Mouse (Mus musculus): ENCODE measurements at regions not wholly inside any gene's neighbourhood (a gene's known extent, or its start where the extent isn't known, plus 50 kb on each side); places are given as distances from the start of the nearest gene placed in this dataset.
"Not testable (repeated sequence)": the region's sequence is repeated elsewhere in the genome, so short reads cannot be mapped to it uniquely, and the experiment has no call there.

GRCm38 (mm10) chr12:8070788-8071187 is 93.3 kb downstream of the Apob start:
- DNase-seq (ENCODE audit: low spot score in 2 of 2), result no peak
- intact Hi-C loops (cut with DNase I), result loop anchor here (10.0 kb wide), 1 partner anchor 444 kb away; no protein-coding TSS in a partner anchor

GRCm38 (mm10) chr12:8071286-8071685 is 93.8 kb downstream of the Apob start:
- intact Hi-C loops (cut with DNase I), result loop anchor here (10.0 kb wide), 1 partner anchor 444 kb away; no protein-coding TSS in a partner anchor
- no peak for DNase-seq (ENCODE audit: low spot score in 2 of 2)

DNA sequence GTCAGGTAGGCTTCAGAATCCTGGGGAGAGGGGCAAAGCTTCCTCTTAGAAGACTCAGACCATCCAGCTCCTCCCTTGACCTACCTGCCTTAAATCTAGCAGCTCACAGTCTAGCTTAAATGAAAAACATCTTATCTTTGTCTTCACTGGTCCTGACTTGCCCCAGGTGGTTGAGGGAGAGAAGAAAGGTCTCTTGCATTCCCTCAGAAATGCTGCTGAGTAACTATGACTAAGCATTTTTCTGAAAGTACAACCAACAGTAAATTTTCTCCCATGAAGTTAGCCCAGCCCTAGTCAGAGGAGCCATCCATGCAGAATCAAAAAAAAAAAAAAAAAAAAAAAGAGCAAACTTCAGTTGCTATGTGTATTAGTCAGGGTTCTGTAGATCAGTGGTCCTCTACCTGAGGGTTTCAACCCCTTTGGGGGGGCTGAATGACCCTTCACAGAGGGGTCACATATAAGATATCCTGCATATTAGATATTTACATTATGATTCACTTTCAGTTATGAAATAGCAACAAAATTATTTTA is 98.6 kb downstream of the Apob start:
- intact Hi-C loops (cut with DNase I), result loop anchor here (10.0 kb wide), 1 partner anchor 439 kb away; no protein-coding TSS in a partner anchor
- DNase-seq (ENCODE audit: low spot score in 2 of 2), result no peak

DNA sequence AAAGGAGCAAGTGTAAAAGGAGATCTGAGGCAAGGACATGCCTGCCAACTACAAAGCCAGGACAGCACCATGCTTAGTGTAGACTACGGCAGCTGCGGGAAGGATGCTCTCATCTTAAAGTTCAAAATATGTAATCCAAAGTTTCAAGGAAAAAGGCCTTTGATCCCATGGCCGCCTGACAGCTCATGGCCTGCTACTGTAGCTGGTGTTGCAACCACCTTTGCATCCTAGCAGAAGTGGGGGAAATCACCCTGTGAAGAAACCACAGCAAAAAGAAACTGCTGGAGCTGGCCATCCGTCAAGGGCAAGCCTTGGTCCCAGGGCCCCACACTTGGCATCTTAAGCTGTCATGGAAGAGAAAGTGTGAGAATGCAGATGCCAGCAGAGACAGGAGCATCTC is 99.9 kb downstream of the Apob start:
- intact Hi-C loops (cut with DNase I), result loop anchor here (10.0 kb wide), 1 partner anchor 437 kb away; no protein-coding TSS in a partner anchor
- no peak for DNase-seq (ENCODE audit: low spot score in 2 of 2)

- DNase-seq (ENCODE audit: low spot score in 2 of 2), result no peak
- intact Hi-C loops (cut with DNase I), result loop anchor here (10.0 kb wide), 1 partner anchor 437 kb away; no protein-coding TSS in a partner anchor
Observed at GRCm38 (mm10) chr12:8078046-8078445, 100.6 kb downstream of the Apob start.

DNA sequence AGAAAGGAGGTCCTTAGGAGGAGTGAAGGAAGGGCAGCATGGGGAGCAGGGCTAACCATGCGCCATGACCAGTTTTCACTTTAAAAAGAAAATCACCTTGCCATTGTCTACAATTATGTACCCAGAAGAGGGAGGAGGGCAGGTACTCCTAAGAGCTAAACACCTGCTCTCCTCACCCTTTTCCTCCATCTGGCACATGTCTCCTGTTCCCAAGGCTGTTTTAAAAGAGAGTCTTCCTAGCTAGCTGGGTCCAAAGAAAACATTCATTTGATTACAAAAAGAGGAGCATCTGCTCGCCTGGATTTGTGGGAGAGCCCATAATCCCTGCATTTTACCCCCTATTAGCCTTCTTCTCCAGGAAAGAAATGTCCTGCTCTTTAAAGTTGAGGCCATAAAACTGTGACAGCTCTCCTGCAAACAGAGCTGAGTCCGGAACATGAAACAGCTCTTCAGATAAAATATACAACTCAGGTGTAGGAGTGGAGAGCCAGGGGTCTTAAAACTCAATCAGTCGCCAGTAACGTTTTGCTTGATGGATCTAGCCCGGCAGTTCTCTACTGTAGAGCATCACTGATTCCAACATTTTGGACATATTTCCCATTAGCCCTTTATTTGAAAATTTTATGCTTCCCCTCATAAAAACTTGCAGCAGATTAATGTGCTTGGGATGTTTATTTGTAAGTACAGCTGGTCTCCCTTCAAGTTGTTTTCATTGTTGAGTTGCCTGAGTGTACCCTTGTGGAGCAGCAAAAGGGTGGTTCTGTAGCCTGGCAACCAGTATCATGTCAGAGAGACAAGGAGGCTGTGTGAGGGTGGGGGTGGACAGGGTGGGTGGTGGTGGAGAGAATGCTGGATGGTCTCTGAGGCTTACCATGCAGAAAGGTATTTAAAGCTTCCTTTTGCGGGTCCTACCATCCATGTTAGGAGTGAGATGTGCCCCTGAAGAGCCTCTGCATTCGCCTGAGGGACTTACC is 105.5 kb downstream of the Apob start:
- DNase-seq (ENCODE audit: low spot score in 2 of 2), result no peak
- intact Hi-C loops (cut with DNase I), result no loop called here

DNA sequence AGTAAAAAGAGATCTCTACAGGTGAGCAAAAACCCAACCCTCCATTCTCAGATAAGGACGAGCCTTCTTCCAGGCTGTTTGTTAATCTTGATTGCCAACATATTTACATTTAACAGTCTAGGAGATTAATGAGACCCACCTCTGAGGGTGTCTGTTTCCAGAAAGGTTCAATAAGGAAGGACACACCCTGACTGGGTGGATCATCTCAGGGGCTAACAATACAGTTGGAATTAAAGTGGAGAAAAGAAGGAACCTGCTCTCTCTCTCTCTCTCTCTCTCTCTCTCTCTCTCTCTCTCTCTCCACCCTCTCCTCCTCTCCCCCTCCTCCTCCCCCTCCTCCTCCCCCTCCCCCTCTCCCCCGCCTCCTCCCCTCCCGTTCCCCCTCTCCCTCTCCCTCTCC is 110.5 kb downstream of the Apob start:
- intact Hi-C loops (cut with DNase I), result no loop called here
- no peak for DNase-seq (ENCODE audit: low spot score in 2 of 2)

GRCm38 (mm10) chr12:8089423-8090278 is 112.2 kb downstream of the Apob start:
- DNase-seq (ENCODE audit: low spot score in 2 of 2), result no peak

DNA sequence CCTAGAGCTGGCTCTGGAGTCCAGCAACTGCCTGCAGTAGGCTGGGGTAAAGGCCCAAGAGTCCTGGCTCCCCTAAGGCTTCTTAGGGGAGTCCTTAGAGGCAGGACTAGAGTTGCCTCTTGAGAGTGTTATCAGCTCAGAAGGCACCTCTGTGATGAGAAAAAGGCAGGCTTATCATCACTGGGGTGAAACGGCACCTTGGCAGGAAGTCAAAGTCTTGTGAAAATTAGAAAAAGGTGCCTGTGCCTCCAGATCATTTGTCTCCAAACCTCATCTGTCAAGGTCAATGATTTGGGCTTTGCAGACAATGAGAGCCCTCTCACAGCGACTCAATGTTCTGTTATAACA is 112.8 kb downstream of the Apob start:
- intact Hi-C loops (cut with DNase I), result no loop called here
- no peak for DNase-seq (ENCODE audit: low spot score in 2 of 2)

More at GRCm38 (mm10) chr12:8089423-8090278, 112.2 kb downstream of the Apob start:
- intact Hi-C loops (cut with DNase I), result no loop called here

DNA sequence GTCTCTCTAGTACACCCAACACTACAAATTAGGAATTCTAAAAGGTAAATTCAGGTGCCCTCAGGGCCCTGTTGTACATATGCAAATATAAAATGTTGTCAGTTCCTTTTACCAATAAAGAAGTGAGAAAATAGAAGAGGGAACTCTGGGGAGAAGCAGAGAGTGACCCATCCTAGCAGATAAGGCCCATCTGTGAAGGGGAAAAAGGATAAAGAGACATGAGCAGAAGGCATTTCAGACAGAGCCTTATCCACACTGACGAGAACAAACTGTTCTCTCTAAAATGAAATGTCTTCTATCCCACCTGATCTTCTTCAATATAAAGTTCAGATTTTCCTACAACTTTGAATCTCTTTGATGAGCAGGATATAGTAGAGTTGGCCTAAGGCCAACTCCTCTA is 114.5 kb upstream of the Ldah start:
- intact Hi-C loops (cut with DNase I), result no loop called here
- no peak for DNase-seq (ENCODE audit: low spot score in 2 of 2)

DNA sequence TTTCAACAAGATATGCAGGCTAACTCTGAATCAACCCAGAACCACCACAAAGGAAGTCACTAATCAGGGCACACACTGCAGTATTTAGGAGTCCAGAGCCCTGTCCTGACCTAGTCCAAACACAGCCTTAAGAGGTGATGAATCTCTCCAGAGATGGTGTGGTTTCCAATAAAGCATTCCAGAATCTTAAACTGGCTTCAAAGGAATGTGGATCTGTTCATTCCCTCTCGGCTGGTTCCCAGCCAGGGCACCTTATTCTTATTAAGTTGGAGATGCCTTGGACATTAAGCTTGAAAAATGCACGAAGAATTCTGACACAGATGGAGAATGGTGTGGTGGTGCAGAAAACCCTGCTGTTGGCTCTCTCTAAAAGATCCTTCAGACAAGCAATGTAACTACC is 112.0 kb upstream of the Ldah start:
- DNase-seq (ENCODE audit: low spot score in 2 of 2), result no peak
- intact Hi-C loops (cut with DNase I), result no loop called here

- intact Hi-C loops (cut with DNase I); DNase-seq (ENCODE audit: low spot score in 2 of 2): not testable (repeated sequence)
Observed at GRCm38 (mm10) chr12:8098395-8098794, 109.5 kb upstream of the Ldah start.

DNA sequence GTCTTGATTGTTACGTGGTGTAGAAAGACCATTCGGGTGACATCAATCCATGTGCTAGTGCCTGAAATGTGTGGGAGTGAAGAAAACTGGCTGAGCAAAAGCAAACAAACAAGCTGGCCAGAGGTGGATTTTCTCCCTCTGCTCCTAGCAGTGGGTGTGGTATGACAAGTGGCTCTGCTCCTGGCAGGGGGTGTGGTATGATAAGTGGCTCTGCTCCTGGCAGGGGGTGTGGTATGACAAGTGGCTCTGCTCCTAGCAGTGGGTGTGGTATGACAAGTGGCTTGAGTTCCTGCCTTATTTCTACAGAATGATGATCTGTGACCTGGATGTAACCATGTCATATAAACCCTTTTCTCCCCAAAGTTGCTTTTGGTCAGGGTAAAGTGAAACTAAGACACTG is 108.8 kb upstream of the Ldah start:
- intact Hi-C loops (cut with DNase I), result no loop called here

GRCm38 (mm10) chr12:8099821-8100220 is 108.1 kb upstream of the Ldah start:
- no peak for DNase-seq (ENCODE audit: low spot score in 2 of 2)
- intact Hi-C loops (cut with DNase I), result no loop called here

More for the DNA sequence above, 108.8 kb upstream of the Ldah start:
- DNase-seq (ENCODE audit: low spot score in 2 of 2), result no peak

GRCm38 (mm10) chr12:8101837-8102236 is 106.1 kb upstream of the Ldah start:
- peak in 1 of 2 experiments; percentile 9 for DNase-seq (ENCODE audit: low spot score in 2 of 2)
- intact Hi-C loops (cut with DNase I), result no loop called here

DNA sequence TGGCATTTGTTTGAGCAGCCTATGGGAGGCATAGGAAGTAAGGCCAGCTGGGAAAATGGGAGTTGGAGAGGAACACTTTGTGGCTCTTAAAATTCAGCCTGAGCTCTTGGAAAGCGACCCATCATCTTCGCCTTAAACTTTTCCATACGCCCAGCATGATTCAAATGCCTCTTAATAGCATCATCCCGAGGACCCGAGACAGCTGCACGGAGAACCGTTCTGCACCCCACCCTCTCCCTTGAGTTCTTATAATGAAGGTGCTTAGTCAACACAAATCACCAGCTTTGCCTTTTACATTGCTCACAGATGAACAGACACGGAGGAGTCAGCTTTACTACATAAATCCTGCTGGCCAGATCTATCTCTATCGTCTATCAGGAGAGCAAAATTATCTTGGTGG is 104.6 kb upstream of the Ldah start:
- intact Hi-C loops (cut with DNase I), result no loop called here
- DNase-seq (ENCODE audit: low spot score in 2 of 2), result peak in 1 of 2 experiments; percentile 4

GRCm38 (mm10) chr12:8107137-8107536 is 100.8 kb upstream of the Ldah start:
- intact Hi-C loops (cut with DNase I), result no loop called here
- DNase-seq (ENCODE audit: low spot score in 2 of 2), result no peak

GRCm38 (mm10) chr12:8109203-8109770 is 98.6 kb upstream of the Ldah start:
- intact Hi-C loops (cut with DNase I), result no loop called here
- no peak for DNase-seq (ENCODE audit: low spot score in 2 of 2)

DNA sequence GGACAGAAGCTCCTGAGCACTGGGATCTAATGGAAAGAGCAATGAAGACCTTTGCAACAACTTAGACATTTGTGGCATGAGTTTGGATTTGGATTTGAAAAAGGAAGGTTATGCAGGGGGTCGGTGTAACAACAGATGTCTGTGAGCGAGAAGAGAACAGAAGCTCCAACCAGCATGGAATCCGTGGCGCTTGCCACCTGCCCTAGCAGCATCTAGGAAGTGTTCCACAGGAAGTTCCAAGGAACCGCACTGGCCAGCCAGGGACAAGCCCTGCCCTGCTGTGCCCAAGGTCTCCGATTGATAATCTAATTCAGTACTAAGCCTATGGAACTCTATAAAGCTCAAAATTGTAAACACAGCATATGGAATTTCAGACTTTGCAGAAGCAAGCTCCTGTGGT is 98.0 kb upstream of the Ldah start:
- intact Hi-C loops (cut with DNase I), result no loop called here
- no peak for DNase-seq (ENCODE audit: low spot score in 2 of 2)

- intact Hi-C loops (cut with DNase I), result no loop called here
- no peak for DNase-seq (ENCODE audit: low spot score in 2 of 2)
Observed at GRCm38 (mm10) chr12:8110297-8110696, 97.6 kb upstream of the Ldah start.

Data from left cerebral cortex, postnatal 25 days (tissue).